Mouse (Mus musculus): ENCODE measurements at regions not wholly inside any gene's neighbourhood (a gene's known extent, or its start where the extent isn't known, plus 50 kb on each side); places are given as distances from the start of the nearest gene placed in this dataset.

GRCm38 (mm10) chr3:118084508-118084907 lies 215.8 kb upstream of the Snx7 start:
- 76% methylated on average over 3 of the region's 3 CpGs for WGBS
- Histone ChIP-seq H3K4me1 (ENCODE audit: control insufficient read depth, insufficient read depth, low read length) (no peaks in the 10 kb centered on the region), H3K4me2 (ENCODE audit: low read depth, low read length) (no peak overlapping the region), H3K9ac (ENCODE audit: low read depth, low read length) (no peak overlapping the region), H3K36me3 (ENCODE audit: control insufficient read depth, insufficient read depth, low read length) (no peaks in the 10 kb centered on the region), H3K4me3 (ENCODE audit: low read depth, low read length) (no peak overlapping the region), H3K27me3 (replicated peaks; ENCODE audit: control insufficient read depth, insufficient read depth, low read length) (no peaks in the 10 kb centered on the region), H3K27ac (replicated peaks; ENCODE audit: low read depth, low read length) (no peak overlapping the region), H3K9me3 (ENCODE audit: control insufficient read depth, low read length) (no peaks in the 10 kb centered on the region)
- ATAC-seq (ENCODE audit: low read depth): no peak
- no peak for DNase-seq (ENCODE audit: low spot score)

DNA sequence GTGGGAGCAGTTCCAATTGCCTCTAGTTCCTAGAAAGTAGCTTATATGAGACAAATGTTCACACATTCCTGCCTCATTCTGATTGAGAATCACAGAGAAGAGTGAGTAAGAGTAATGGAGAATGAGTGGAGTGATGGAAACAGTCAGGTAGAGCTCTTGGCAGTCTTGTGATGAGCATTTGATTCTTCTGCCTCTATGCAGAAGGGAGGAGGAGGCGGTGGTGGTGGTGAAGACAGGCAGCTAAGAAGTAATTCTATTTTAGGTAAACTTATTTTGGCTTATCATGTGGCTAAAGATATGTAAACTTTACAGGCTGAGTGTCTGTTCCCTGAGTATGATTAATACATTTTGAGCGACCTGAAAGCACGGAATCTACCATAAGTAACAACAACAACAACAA lies 203.6 kb upstream of the Snx7 start:
- DNase-seq (ENCODE audit: low spot score): no peak
- Histone ChIP-seq H3K27ac (replicated peaks; ENCODE audit: low read depth, low read length) (no peak overlapping the region), H3K36me3 (ENCODE audit: control insufficient read depth, insufficient read depth, low read length) (no peaks in the 10 kb centered on the region), H3K4me1 (ENCODE audit: control insufficient read depth, insufficient read depth, low read length) (no peaks in the 10 kb centered on the region), H3K9ac (ENCODE audit: low read depth, low read length) (no peak overlapping the region), H3K4me2 (ENCODE audit: low read depth, low read length) (no peak overlapping the region), H3K4me3 (ENCODE audit: low read depth, low read length) (no peak overlapping the region), H3K9me3 (ENCODE audit: control insufficient read depth, low read length) (no peaks in the 10 kb centered on the region), H3K27me3 (replicated peaks; ENCODE audit: control insufficient read depth, insufficient read depth, low read length) (no peaks in the 10 kb centered on the region)
- no peak for ATAC-seq (ENCODE audit: low read depth)
- 90% methylated on average over 3 of the region's 3 CpGs for WGBS

GRCm38 (mm10) chr3:118070129-118070528 lies 201.4 kb upstream of the Snx7 start:
- ATAC-seq (ENCODE audit: low read depth) (no peak), DNase-seq (ENCODE audit: low spot score) (peak; percentile 3)
- H3K27ac ChIP-seq (replicated peaks; ENCODE audit: low read depth, low read length): no peak overlapping the region
- 72% methylated on average over 4 of the region's 4 CpGs for WGBS
- no peak overlapping the region for H3K9ac ChIP-seq (ENCODE audit: low read depth, low read length)
- H3K4me1 ChIP-seq (ENCODE audit: control insufficient read depth, insufficient read depth, low read length): no peaks in the 10 kb centered on the region
- no peaks in the 10 kb centered on the region for H3K36me3 ChIP-seq (ENCODE audit: control insufficient read depth, insufficient read depth, low read length)
- no peaks in the 10 kb centered on the region for H3K27me3 ChIP-seq (replicated peaks; ENCODE audit: control insufficient read depth, insufficient read depth, low read length)
- no peaks in the 10 kb centered on the region for H3K9me3 ChIP-seq (ENCODE audit: control insufficient read depth, low read length)
- no peak overlapping the region for H3K4me3 ChIP-seq (ENCODE audit: low read depth, low read length)
- no peak overlapping the region for H3K4me2 ChIP-seq (ENCODE audit: low read depth, low read length)

DNA sequence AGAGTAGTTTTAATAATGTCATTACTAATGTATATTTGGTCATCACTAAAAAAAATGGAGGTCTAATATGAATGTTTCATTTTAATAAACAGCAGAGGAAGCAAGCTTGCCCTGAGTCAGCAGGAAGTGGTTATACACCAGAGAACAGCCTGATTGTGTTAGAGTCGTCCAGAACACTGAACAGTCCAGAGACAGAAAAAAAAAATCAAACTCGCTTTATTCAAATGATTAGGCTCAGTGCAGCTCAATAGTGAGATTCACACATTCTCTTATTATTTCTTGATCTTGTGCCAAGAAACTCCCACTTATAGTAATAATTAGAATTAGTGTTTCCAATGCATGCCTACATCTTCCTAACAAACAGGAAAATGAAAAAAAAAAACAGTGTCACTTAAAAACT lies 194.9 kb upstream of the Snx7 start:
- Histone ChIP-seq H3K36me3 (ENCODE audit: control insufficient read depth, insufficient read depth, low read length) (no peaks in the 10 kb centered on the region), H3K27me3 (replicated peaks; ENCODE audit: control insufficient read depth, insufficient read depth, low read length) (no peaks in the 10 kb centered on the region), H3K4me3 (ENCODE audit: low read depth, low read length) (no peak overlapping the region), H3K9ac (ENCODE audit: low read depth, low read length) (no peak overlapping the region), H3K4me2 (ENCODE audit: low read depth, low read length) (no peak overlapping the region), H3K9me3 (ENCODE audit: control insufficient read depth, low read length) (no peaks in the 10 kb centered on the region), H3K4me1 (ENCODE audit: control insufficient read depth, insufficient read depth, low read length) (no peaks in the 10 kb centered on the region), H3K27ac (replicated peaks; ENCODE audit: low read depth, low read length) (no peak overlapping the region)
- WGBS: 26% methylated on average over 2 of the region's 2 CpGs
- DNase-seq (ENCODE audit: low spot score) (peak; percentile 23), ATAC-seq (ENCODE audit: low read depth) (no peak)

- DNase-seq (ENCODE audit: low spot score) (no peak), ATAC-seq (ENCODE audit: low read depth) (no peak)
- no peak overlapping the region for H3K9ac ChIP-seq (ENCODE audit: low read depth, low read length)
- no peaks in the 10 kb centered on the region for H3K27me3 ChIP-seq (replicated peaks; ENCODE audit: control insufficient read depth, insufficient read depth, low read length)
- no peaks in the 10 kb centered on the region for H3K36me3 ChIP-seq (ENCODE audit: control insufficient read depth, insufficient read depth, low read length)
- no peaks in the 10 kb centered on the region for H3K4me1 ChIP-seq (ENCODE audit: control insufficient read depth, insufficient read depth, low read length)
- H3K27ac ChIP-seq (replicated peaks; ENCODE audit: low read depth, low read length): no peak overlapping the region
- no peaks in the 10 kb centered on the region for H3K9me3 ChIP-seq (ENCODE audit: control insufficient read depth, low read length)
- no peak overlapping the region for H3K4me2 ChIP-seq (ENCODE audit: low read depth, low read length)
- no peak overlapping the region for H3K4me3 ChIP-seq (ENCODE audit: low read depth, low read length)
- 86% methylated on average over 1 of the region's 1 CpGs for WGBS
These were observed 193.8 kb upstream of the Snx7 start for GRCm38 (mm10) chr3:118062569-118062968.

DNA sequence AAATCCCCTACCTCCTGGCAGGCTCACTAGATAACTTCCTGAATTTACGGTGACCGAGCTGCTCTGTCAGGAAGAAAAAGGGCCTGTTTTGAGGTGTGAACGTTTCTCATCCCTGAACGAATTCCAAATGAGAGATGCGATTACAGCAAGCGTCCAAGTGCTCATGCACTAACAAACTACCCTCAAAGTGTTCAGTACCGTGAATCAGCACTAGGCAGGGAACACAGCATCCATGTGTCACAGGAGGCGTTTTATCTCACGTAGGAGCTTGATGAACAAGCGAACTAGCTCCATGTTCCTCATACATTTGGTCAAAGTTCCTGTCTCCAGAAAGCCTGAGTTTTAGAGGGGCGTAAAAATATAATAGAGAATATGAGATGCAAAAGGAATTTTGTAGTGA lies 178.3 kb upstream of the Snx7 start:
- Histone ChIP-seq H3K36me3 (ENCODE audit: control insufficient read depth, insufficient read depth, low read length) (no peaks in the 10 kb centered on the region), H3K9ac (ENCODE audit: low read depth, low read length) (no peak overlapping the region), H3K27me3 (replicated peaks; ENCODE audit: control insufficient read depth, insufficient read depth, low read length) (no peaks in the 10 kb centered on the region), H3K27ac (replicated peaks; ENCODE audit: low read depth, low read length) (no peak overlapping the region), H3K9me3 (ENCODE audit: control insufficient read depth, low read length) (no peaks in the 10 kb centered on the region), H3K4me3 (ENCODE audit: low read depth, low read length) (no peak overlapping the region), H3K4me1 (ENCODE audit: control insufficient read depth, insufficient read depth, low read length) (no peaks in the 10 kb centered on the region), H3K4me2 (ENCODE audit: low read depth, low read length) (no peak overlapping the region)
- 77% methylated on average over 11 of the region's 11 CpGs for WGBS
- DNase-seq (ENCODE audit: low spot score): no peak
- no peak for ATAC-seq (ENCODE audit: low read depth)

GRCm38 (mm10) chr3:118046536-118046935 lies 177.8 kb upstream of the Snx7 start:
- no peaks in the 10 kb centered on the region for H3K36me3 ChIP-seq (ENCODE audit: control insufficient read depth, insufficient read depth, low read length)
- no peak for DNase-seq (ENCODE audit: low spot score)
- no peak overlapping the region for H3K27ac ChIP-seq (replicated peaks; ENCODE audit: low read depth, low read length)
- H3K9me3 ChIP-seq (ENCODE audit: control insufficient read depth, low read length): no peaks in the 10 kb centered on the region
- H3K27me3 ChIP-seq (replicated peaks; ENCODE audit: control insufficient read depth, insufficient read depth, low read length): no peaks in the 10 kb centered on the region
- ATAC-seq (ENCODE audit: low read depth): no peak
- H3K9ac ChIP-seq (ENCODE audit: low read depth, low read length): no peak overlapping the region
- no peaks in the 10 kb centered on the region for H3K4me1 ChIP-seq (ENCODE audit: control insufficient read depth, insufficient read depth, low read length)
- no peak overlapping the region for H3K4me3 ChIP-seq (ENCODE audit: low read depth, low read length)
- H3K4me2 ChIP-seq (ENCODE audit: low read depth, low read length): no peak overlapping the region
- 62% methylated on average over 11 of the region's 11 CpGs for WGBS

- H3K36me3 ChIP-seq (ENCODE audit: control insufficient read depth, insufficient read depth, low read length): no peaks in the 10 kb centered on the region
- no peaks in the 10 kb centered on the region for H3K9me3 ChIP-seq (ENCODE audit: control insufficient read depth, low read length)
- H3K4me1 ChIP-seq (ENCODE audit: control insufficient read depth, insufficient read depth, low read length): no peaks in the 10 kb centered on the region
- H3K4me2 ChIP-seq (ENCODE audit: low read depth, low read length): no peak overlapping the region
- H3K27me3 ChIP-seq (replicated peaks; ENCODE audit: control insufficient read depth, insufficient read depth, low read length): no peaks in the 10 kb centered on the region
- H3K27ac ChIP-seq (replicated peaks; ENCODE audit: low read depth, low read length): no peak overlapping the region
- H3K9ac ChIP-seq (ENCODE audit: low read depth, low read length): no peak overlapping the region
- DNase-seq (ENCODE audit: low spot score) (no peak), ATAC-seq (ENCODE audit: low read depth) (no peak)
- 93% methylated on average over 7 of the region's 7 CpGs for WGBS
- H3K4me3 ChIP-seq (ENCODE audit: low read depth, low read length): no peak overlapping the region
These were observed 167.8 kb upstream of the Snx7 start for GRCm38 (mm10) chr3:118036501-118036900.

DNA sequence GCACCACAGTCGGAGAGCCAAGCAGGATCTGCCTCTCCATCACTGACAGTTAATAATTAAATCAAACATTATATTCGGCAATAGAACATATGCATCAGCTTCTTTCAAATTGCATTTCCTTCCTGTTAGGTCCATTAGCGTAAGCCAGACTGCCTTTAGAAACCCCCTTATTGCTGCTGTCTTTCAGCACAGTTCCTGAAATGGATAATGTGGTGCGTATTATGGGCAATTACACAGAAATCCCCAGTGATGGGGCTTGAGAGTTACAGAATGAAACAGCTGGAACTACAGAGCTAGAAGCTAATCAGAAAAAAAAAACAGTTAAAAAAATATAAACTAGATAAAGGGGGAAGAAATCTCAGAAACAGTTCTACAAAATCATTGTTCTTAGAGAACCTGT lies 126.7 kb upstream of the Snx7 start:
- no peak for ATAC-seq (ENCODE audit: low read depth)

More for the DNA sequence above, 126.7 kb upstream of the Snx7 start:
- Histone ChIP-seq H3K9ac (ENCODE audit: low read depth, low read length) (no peak overlapping the region), H3K4me3 (ENCODE audit: low read depth, low read length) (no peak overlapping the region), H3K36me3 (ENCODE audit: control insufficient read depth, insufficient read depth, low read length) (no peaks in the 10 kb centered on the region), H3K4me1 (ENCODE audit: control insufficient read depth, insufficient read depth, low read length) (no peaks in the 10 kb centered on the region), H3K27ac (replicated peaks; ENCODE audit: low read depth, low read length) (no peak overlapping the region), H3K9me3 (ENCODE audit: control insufficient read depth, low read length) (no peaks in the 10 kb centered on the region), H3K4me2 (ENCODE audit: low read depth, low read length) (no peak overlapping the region), H3K27me3 (replicated peaks; ENCODE audit: control insufficient read depth, insufficient read depth, low read length) (no peaks in the 10 kb centered on the region)
- DNase-seq (ENCODE audit: low spot score): peak; percentile 57
- 28% methylated on average over 4 of the region's 4 CpGs for WGBS
